ENCODE assay signal across 12 mouse cellular contexts in the genomic region with DNA sequence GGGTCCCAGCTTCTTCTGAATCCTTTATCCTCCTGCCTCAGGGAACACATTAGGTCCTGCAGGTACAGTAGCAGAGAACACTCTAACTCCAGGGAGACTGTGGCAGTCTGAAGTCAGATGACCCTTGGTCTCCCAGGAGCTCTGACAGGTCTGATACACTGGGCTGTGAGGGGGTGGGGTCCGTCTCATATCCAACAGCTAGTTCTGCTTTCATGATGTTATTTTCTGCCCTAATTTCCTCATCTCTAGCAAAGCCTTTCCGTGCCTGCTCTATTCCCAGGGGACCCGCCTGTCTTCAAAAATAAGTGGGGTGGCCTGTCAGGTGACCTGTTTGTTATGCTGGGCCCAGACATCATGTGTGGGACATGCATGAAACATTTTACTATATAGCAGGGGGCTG. TPM values are rescaled to one million over a fixed set of nuclear protein-coding genes. Genes with fewer than 3 reads are reported as not detected.
DNase-seq lines count a peak whose midpoint lies in the region; ATAC-seq lines count a peak whose summit lies in the region.
"Had no signal": no experiment of that assay in that cellular context is flagged by ENCODE, and none has a peak within 500 bp of the region (broad histone marks: within the 10 kb centered on the region; RNA-seq: fewer than 3 reads in every experiment).

No protein-coding gene starts in this region.

- WGBS in neural tube, embryonic 11.5 days, result 68% methylated on average over 3 of the region's 3 CpGs
- WGBS in hindbrain, embryonic 13.5 days, result 59% methylated on average over 3 of the region's 3 CpGs
- 57% methylated on average over 3 of the region's 3 CpGs for WGBS in midbrain, embryonic 14.5 days

- 0 out of 2 replicates have a peak overlapping the region, but pooled peaks have one; percentile 62 for H3K27ac ChIP-seq in neural tube, embryonic 11.5 days (ENCODE audit: low read depth, low read length)
- H3K27ac ChIP-seq in hindbrain, embryonic 13.5 days, result peak overlapping the region; percentile 87
- peak overlapping the region; percentile 82 for H3K27ac ChIP-seq in midbrain, embryonic 14.5 days (replicated peaks; ENCODE audit: low read depth, low read length)
- H3K27ac ChIP-seq: heart, embryonic 13.5 days had no signal

- no peak overlapping the region for H3K4me3 ChIP-seq in neural tube, embryonic 11.5 days (ENCODE audit: low read depth, low read length)
- H3K4me3 ChIP-seq in hindbrain, embryonic 13.5 days, result no peak overlapping the region
- H3K4me3 ChIP-seq in midbrain, embryonic 14.5 days (replicated peaks; ENCODE audit: low read depth, low read length), result no peak overlapping the region
- H3K4me3 ChIP-seq: heart, embryonic 13.5 days had no signal

- no peak overlapping the region for H3K9ac ChIP-seq in neural tube, embryonic 11.5 days (ENCODE audit: low read length)
- H3K9ac ChIP-seq in hindbrain, embryonic 13.5 days, result no peak overlapping the region
- H3K9ac ChIP-seq in midbrain, embryonic 14.5 days (replicated peaks; ENCODE audit: low read length), result no peak overlapping the region
- H3K9ac ChIP-seq: heart, embryonic 13.5 days had no signal

- H3K27me3 ChIP-seq in neural tube, embryonic 11.5 days (ENCODE audit: control insufficient read depth, insufficient read depth, low read length), result no peaks in the 10 kb centered on the region
- H3K27me3 ChIP-seq in hindbrain, embryonic 13.5 days, result no peaks in the 10 kb centered on the region
- H3K27me3 ChIP-seq in midbrain, embryonic 14.5 days (ENCODE audit: control insufficient read depth, insufficient read depth, low read length), result no peaks in the 10 kb centered on the region
- H3K27me3 ChIP-seq in splenic B cell, adult 2 months (ENCODE audit: control insufficient read depth, insufficient read depth, low read length, poor library complexity, severe bottlenecking), result no peaks in the 10 kb centered on the region

- H3K4me2 ChIP-seq in neural tube, embryonic 11.5 days (ENCODE audit: low read depth), result peak overlapping the region; percentile 2; the same call in 1 of the 2 replicates
- H3K4me2 ChIP-seq in hindbrain, embryonic 13.5 days, result peak overlapping the region; percentile 32; the same call in 1 of the 2 replicates
- H3K4me2 ChIP-seq in midbrain, embryonic 14.5 days (ENCODE audit: low read length), result peak overlapping the region; percentile 34; the same call in 1 of the 2 replicates
- H3K4me2 ChIP-seq: heart, embryonic 13.5 days had no signal

- peaks cover 22% of the 10 kb centered on the region for H3K4me1 ChIP-seq in neural tube, embryonic 11.5 days (ENCODE audit: control insufficient read depth, insufficient read depth, low read length)
- peaks cover 77% of the 10 kb centered on the region for H3K4me1 ChIP-seq in hindbrain, embryonic 13.5 days (replicated peaks)
- H3K4me1 ChIP-seq in midbrain, embryonic 14.5 days (ENCODE audit: control insufficient read depth, insufficient read depth, low read length), result peaks cover 69% of the 10 kb centered on the region

- H3K9me3 ChIP-seq in neural tube, embryonic 11.5 days (ENCODE audit: control insufficient read depth, low read length), result no peaks in the 10 kb centered on the region
- no peaks in the 10 kb centered on the region for H3K9me3 ChIP-seq in hindbrain, embryonic 13.5 days
- no peaks in the 10 kb centered on the region for H3K9me3 ChIP-seq in midbrain, embryonic 14.5 days (ENCODE audit: control insufficient read depth, low read length)
- H3K9me3 ChIP-seq: heart, embryonic 13.5 days had no signal

- H3K36me3 ChIP-seq in neural tube, embryonic 11.5 days (ENCODE audit: control insufficient read depth, insufficient read depth, low read length), result no peaks in the 10 kb centered on the region
- peaks cover 3% of the 10 kb centered on the region; the same call in 1 of the 2 replicates for H3K36me3 ChIP-seq in hindbrain, embryonic 13.5 days
- no peaks in the 10 kb centered on the region for H3K36me3 ChIP-seq in midbrain, embryonic 14.5 days (ENCODE audit: control insufficient read depth, insufficient read depth, low read length)
- H3K36me3 ChIP-seq in splenic B cell, adult 2 months (ENCODE audit: control insufficient read depth, insufficient read depth, low read length, poor library complexity, severe bottlenecking), result no peaks in the 10 kb centered on the region
- H3K36me3 ChIP-seq: heart, embryonic 13.5 days had no signal

- no peak for DNase-seq in neural tube, embryonic 11.5 days (ENCODE audit: low spot score)
- DNase-seq in neural tube, embryonic 10.5 days (ENCODE audit: extremely low spot score, low spot score), result no peak
- DNase-seq in midbrain, embryonic 14.5 days, result no peak
- DNase-seq in splenic B cell, adult 2 months (ENCODE audit: low read depth, low spot score), result peak; percentile 81
- no peak for DNase-seq in gastrocnemius, postnatal 4 days (ENCODE audit: low spot score in 2 of 2)
- no peak for DNase-seq in layer of hippocampus, postnatal 14 days (ENCODE audit: low spot score in 2 of 2)
- DNase-seq in T-cell, adult 2 months (ENCODE audit: low spot score), result no peak
- DNase-seq: cerebellum, adult 18-20 months; gastrocnemius, postnatal 25 days; kidney, postnatal 4 days had no signal

- no peak for ATAC-seq in neural tube, embryonic 11.5 days (ENCODE audit: insufficient read depth, low FRiP score, low TSS enrichment)
- ATAC-seq in hindbrain, embryonic 13.5 days (ENCODE audit: low FRiP score), result no peak
- no peak for ATAC-seq in midbrain, embryonic 14.5 days (ENCODE audit: low FRiP score, low TSS enrichment)

RNA-seq across cellular contexts. Expression of a gene that starts 18.2 kb away (rescaled TPM):
- 10.3 and 10.9 TPM in 2 replicates for polyA plus RNA-seq in neural tube, embryonic 11.5 days (2014; fragmentation: Nextera tagmentation; extraction: Ambion mirVana)
- polyA plus RNA-seq in hindbrain, embryonic 13.5 days (2015; fragmentation: Nextera tagmentation; extraction: Ambion mirVana), result 13.6 and 13.8 TPM in 2 replicates
- 16.7 and 21.0 TPM in 2 replicates for polyA plus RNA-seq in midbrain, embryonic 14.5 days (2014; fragmentation: Nextera tagmentation; extraction: Ambion mirVana)
- 10 to 100 TPM; 16.0 to 16.4 TPM for total RNA-seq in gastrocnemius, postnatal 4 days (2021)
- total RNA-seq in layer of hippocampus, postnatal 14 days (2021), result 100 to 1,000 TPM; 109 to 113 TPM
